ENCODE assay signal across 8 mouse cellular contexts in genomic region chr8:3450670-3451069, GRCm38 (mm10). TPM values are rescaled to one million over a fixed set of nuclear protein-coding genes. Genes with fewer than 3 reads are reported as not detected.
DNase-seq lines count a peak whose midpoint lies in the region; ATAC-seq and TF ChIP-seq lines count a peak whose summit lies in the region.

No protein-coding gene starts in this region.

- no peak overlapping the region for H3K27ac ChIP-seq in kidney, postnatal 0 days
- no peak overlapping the region for H3K27ac ChIP-seq in kidney, embryonic 14.5 days (ENCODE audit: low read depth, low read length)
- no peak overlapping the region for H3K27ac ChIP-seq in embryonic fibroblast, embryonic 13.5 days (ENCODE audit: insufficient read depth, low read length)
- no peak overlapping the region for H3K27ac ChIP-seq in intestine, embryonic 14.5 days (ENCODE audit: low read depth)

- ATAC-seq in kidney, postnatal 0 days (replicated peaks; ENCODE audit: low FRiP score, low read depth), result peak; percentile 27; the same call in 1 of the 2 replicates
- ATAC-seq in kidney, embryonic 14.5 days (ENCODE audit: low FRiP score, low TSS enrichment), result no peak; the same call in 1 of the 2 replicates
- no peak; the same call in 1 of the 2 replicates for ATAC-seq in intestine, embryonic 14.5 days (replicated peaks; ENCODE audit: low FRiP score, low TSS enrichment, low read depth)

- no peaks in the 10 kb centered on the region for H3K27me3 ChIP-seq in kidney, postnatal 0 days (ENCODE audit: insufficient read depth, low read length)
- H3K27me3 ChIP-seq in kidney, embryonic 14.5 days (ENCODE audit: control insufficient read depth, insufficient read depth, low read length), result no peaks in the 10 kb centered on the region
- H3K27me3 ChIP-seq in E14TG2a.4 (ENCODE audit: insufficient read depth, low read length), result no peaks in the 10 kb centered on the region
- no peaks in the 10 kb centered on the region for H3K27me3 ChIP-seq in intestine, embryonic 14.5 days (replicated peaks; ENCODE audit: control insufficient read depth, insufficient read depth, low read length)

- no peak overlapping the region for H3K4me2 ChIP-seq in kidney, postnatal 0 days (ENCODE audit: low read length)
- no peak overlapping the region for H3K4me2 ChIP-seq in kidney, embryonic 14.5 days (replicated peaks; ENCODE audit: low read depth, low read length)
- H3K4me2 ChIP-seq in intestine, embryonic 14.5 days (ENCODE audit: low read length), result no peak overlapping the region

- H3K36me3 ChIP-seq in kidney, postnatal 0 days (ENCODE audit: insufficient read depth, low read length), result peaks cover 71% of the 10 kb centered on the region
- H3K36me3 ChIP-seq in kidney, embryonic 14.5 days (ENCODE audit: control insufficient read depth, insufficient read depth, low read length), result peaks cover 75% of the 10 kb centered on the region
- H3K36me3 ChIP-seq in E14TG2a.4 (ENCODE audit: insufficient read depth, low read length), result peaks cover 100% of the 10 kb centered on the region
- H3K36me3 ChIP-seq in intestine, embryonic 14.5 days (ENCODE audit: control insufficient read depth, insufficient read depth, low read length), result peaks cover 84% of the 10 kb centered on the region

- WGBS in kidney, postnatal 0 days, result 32% methylated on average over 5 of the region's 5 CpGs
- WGBS in kidney, embryonic 14.5 days, result 30% methylated on average over 5 of the region's 5 CpGs
- 34% methylated on average over 5 of the region's 5 CpGs for WGBS in intestine, embryonic 14.5 days

- no peak for TF ChIP-seq POLR2A in embryonic fibroblast, embryonic 13.5 days (IDR thresholded peaks at IDR 0.05; ENCODE audit: low read depth, low read length)

- H3K4me3 ChIP-seq in kidney, postnatal 0 days (replicated peaks; ENCODE audit: low read depth, low read length), result no peak overlapping the region
- H3K4me3 ChIP-seq in kidney, embryonic 14.5 days (ENCODE audit: low read length), result no peak overlapping the region
- H3K4me3 ChIP-seq in E14TG2a.4 (replicated peaks; ENCODE audit: low read length), result no peak overlapping the region
- no peak overlapping the region for H3K4me3 ChIP-seq in embryonic fibroblast, embryonic 13.5 days (ENCODE audit: insufficient read depth, low read length)
- no peak overlapping the region for H3K4me3 ChIP-seq in intestine, embryonic 14.5 days (ENCODE audit: low read depth, low read length)

- peak; percentile 94 for TF ChIP-seq CTCF in kidney, postnatal 0 days (IDR thresholded peaks at IDR 0.05; ENCODE audit: low read depth)
- TF ChIP-seq CTCF in E14TG2a.4 (conservative IDR thresholded peaks at IDR 0.05; ENCODE audit: low read length), result peak; percentile 98
- peak; percentile 75 for TF ChIP-seq CTCF in embryonic fibroblast, embryonic 13.5 days (IDR thresholded peaks at IDR 0.05; ENCODE audit: borderline replicate concordance, insufficient read depth, low read length)

- no peaks in the 10 kb centered on the region for H3K4me1 ChIP-seq in kidney, postnatal 0 days (replicated peaks; ENCODE audit: insufficient read depth, low read length)
- H3K4me1 ChIP-seq in kidney, embryonic 14.5 days (ENCODE audit: control insufficient read depth, insufficient read depth, low read length), result no peaks in the 10 kb centered on the region
- peaks cover 25% of the 10 kb centered on the region for H3K4me1 ChIP-seq in E14TG2a.4 (replicated peaks; ENCODE audit: low read depth, low read length)
- H3K4me1 ChIP-seq in embryonic fibroblast, embryonic 13.5 days (ENCODE audit: control insufficient read depth, insufficient read depth, low read length), result no peaks in the 10 kb centered on the region
- no peaks in the 10 kb centered on the region for H3K4me1 ChIP-seq in intestine, embryonic 14.5 days (replicated peaks; ENCODE audit: control insufficient read depth, insufficient read depth, low read length)

- peak; percentile 62 for DNase-seq in kidney, postnatal 0 days (ENCODE audit: low spot score)
- peak; percentile 73 for DNase-seq in brain, adult 2 months (ENCODE audit: low read depth, low spot score)
- peak; percentile 73 for DNase-seq in intestine, embryonic 14.5 days (ENCODE audit: low spot score)
- DNase-seq in lung, postnatal 36 days, result peak; percentile 50
- peak; percentile 32 for DNase-seq in skeletal muscle tissue, adult 2 months (ENCODE audit: low read depth, low spot score)

- no peaks in the 10 kb centered on the region for H3K9me3 ChIP-seq in kidney, postnatal 0 days (replicated peaks; ENCODE audit: low read length)
- no peaks in the 10 kb centered on the region for H3K9me3 ChIP-seq in kidney, embryonic 14.5 days (ENCODE audit: control insufficient read depth, low read length)
- no peaks in the 10 kb centered on the region for H3K9me3 ChIP-seq in E14TG2a.4 (ENCODE audit: low read length)
- no peaks in the 10 kb centered on the region for H3K9me3 ChIP-seq in intestine, embryonic 14.5 days (ENCODE audit: control insufficient read depth, low read length)

- H3K9ac ChIP-seq in kidney, postnatal 0 days (ENCODE audit: low read depth, low read length), result no peak overlapping the region
- H3K9ac ChIP-seq in kidney, embryonic 14.5 days (ENCODE audit: low read depth, low read length), result no peak overlapping the region; the same call in 1 of the 2 replicates
- H3K9ac ChIP-seq in intestine, embryonic 14.5 days (ENCODE audit: low read length), result no peak overlapping the region

RNA-seq across cellular contexts. Expression of gene Pex11g, which starts 16.8 kb away (rescaled TPM):
- 8.1 and 8.8 TPM in 2 replicates for polyA plus RNA-seq in kidney, postnatal 0 days (2015; fragmentation: Nextera tagmentation; extraction: Ambion mirVana)
- polyA plus RNA-seq in kidney, embryonic 14.5 days (2014; fragmentation: Nextera tagmentation; extraction: Ambion mirVana), result 3.7 and 4.4 TPM in 2 replicates
- polyA plus RNA-seq in embryonic fibroblast, embryonic 13.5 days (2011; ENCODE audit: insufficient read length, low read depth, missing spikeins), result 3.8 and 5.9 TPM in 2 replicates
- 4.2 and 5.1 TPM in 2 replicates for polyA plus RNA-seq in intestine, embryonic 14.5 days (2014; fragmentation: Nextera tagmentation; extraction: Ambion mirVana)

RNA-seq across cellular contexts. Expression of gene Tex45, which starts 20.0 kb away (rescaled TPM):
- polyA plus RNA-seq in kidney, postnatal 0 days (2015; fragmentation: Nextera tagmentation; extraction: Ambion mirVana), result 0.16 TPM in 1 of 2 replicates, not detected in the other
- polyA plus RNA-seq in kidney, embryonic 14.5 days (2014; fragmentation: Nextera tagmentation; extraction: Ambion mirVana), result not detected in 2 replicates
- polyA plus RNA-seq in embryonic fibroblast, embryonic 13.5 days (2011; ENCODE audit: insufficient read length, low read depth, missing spikeins), result not detected in 2 replicates
- polyA plus RNA-seq in intestine, embryonic 14.5 days (2014; fragmentation: Nextera tagmentation; extraction: Ambion mirVana), result 0.12 TPM in 1 of 2 replicates, not detected in the other

RNA-seq across cellular contexts. Expression of gene Zfp358, which starts 42.3 kb away (rescaled TPM):
- polyA plus RNA-seq in kidney, postnatal 0 days (2015; fragmentation: Nextera tagmentation; extraction: Ambion mirVana), result 42.1 and 45.0 TPM in 2 replicates
- polyA plus RNA-seq in kidney, embryonic 14.5 days (2014; fragmentation: Nextera tagmentation; extraction: Ambion mirVana), result 27.9 and 47.9 TPM in 2 replicates
- polyA plus RNA-seq in embryonic fibroblast, embryonic 13.5 days (2011; ENCODE audit: insufficient read length, low read depth, missing spikeins), result 27.2 and 28.5 TPM in 2 replicates
- polyA plus RNA-seq in intestine, embryonic 14.5 days (2014; fragmentation: Nextera tagmentation; extraction: Ambion mirVana), result 20.6 and 22.7 TPM in 2 replicates

RNA-seq across cellular contexts. Expression of gene Mcoln1, which starts 49.6 kb away (rescaled TPM):
- polyA plus RNA-seq in kidney, postnatal 0 days (2015; fragmentation: Nextera tagmentation; extraction: Ambion mirVana), result 46.9 and 54.6 TPM in 2 replicates
- polyA plus RNA-seq in kidney, embryonic 14.5 days (2014; fragmentation: Nextera tagmentation; extraction: Ambion mirVana), result 29.3 and 39.9 TPM in 2 replicates
- 48.1 and 58.9 TPM in 2 replicates for polyA plus RNA-seq in embryonic fibroblast, embryonic 13.5 days (2011; ENCODE audit: insufficient read length, low read depth, missing spikeins)
- polyA plus RNA-seq in intestine, embryonic 14.5 days (2014; fragmentation: Nextera tagmentation; extraction: Ambion mirVana), result 37.3 and 41.8 TPM in 2 replicates

RNA-seq across cellular contexts. Expression of gene Arhgef18, which starts 57.9 kb away (rescaled TPM):
- polyA plus RNA-seq in kidney, postnatal 0 days (2015; fragmentation: Nextera tagmentation; extraction: Ambion mirVana), result 9.6 and 10.6 TPM in 2 replicates
- polyA plus RNA-seq in kidney, embryonic 14.5 days (2014; fragmentation: Nextera tagmentation; extraction: Ambion mirVana), result 8.9 and 11.7 TPM in 2 replicates
- polyA plus RNA-seq in embryonic fibroblast, embryonic 13.5 days (2011; ENCODE audit: insufficient read length, low read depth, missing spikeins), result 19.8 and 21.2 TPM in 2 replicates
- polyA plus RNA-seq in intestine, embryonic 14.5 days (2014; fragmentation: Nextera tagmentation; extraction: Ambion mirVana), result 8.6 and 10.7 TPM in 2 replicates
